Mouse (Mus musculus) layer of hippocampus, adult 18-20 months (tissue): ENCODE measurements around the gene Copb2. TPM values are rescaled to one million over a fixed set of nuclear protein-coding genes. Genes with fewer than 3 reads are reported as not detected.

Experiments used
- DNase-seq, 2 experiments: peaks; one replicate each; pipeline ENCODE4 v3.0.0; 2022; ENCODE audit warnings: low spot score in 2 of 2
- total RNA-seq, 2 experiments: library from RNA; stranded (reverse); gene quantifications; 2 replicates each; pipeline ENCODE4 v1.2.3; 2021

Gene Copb2
- total RNA-seq, 2 experiments from 2014 or later, result 88.7 to 91.7 TPM

DNA sequence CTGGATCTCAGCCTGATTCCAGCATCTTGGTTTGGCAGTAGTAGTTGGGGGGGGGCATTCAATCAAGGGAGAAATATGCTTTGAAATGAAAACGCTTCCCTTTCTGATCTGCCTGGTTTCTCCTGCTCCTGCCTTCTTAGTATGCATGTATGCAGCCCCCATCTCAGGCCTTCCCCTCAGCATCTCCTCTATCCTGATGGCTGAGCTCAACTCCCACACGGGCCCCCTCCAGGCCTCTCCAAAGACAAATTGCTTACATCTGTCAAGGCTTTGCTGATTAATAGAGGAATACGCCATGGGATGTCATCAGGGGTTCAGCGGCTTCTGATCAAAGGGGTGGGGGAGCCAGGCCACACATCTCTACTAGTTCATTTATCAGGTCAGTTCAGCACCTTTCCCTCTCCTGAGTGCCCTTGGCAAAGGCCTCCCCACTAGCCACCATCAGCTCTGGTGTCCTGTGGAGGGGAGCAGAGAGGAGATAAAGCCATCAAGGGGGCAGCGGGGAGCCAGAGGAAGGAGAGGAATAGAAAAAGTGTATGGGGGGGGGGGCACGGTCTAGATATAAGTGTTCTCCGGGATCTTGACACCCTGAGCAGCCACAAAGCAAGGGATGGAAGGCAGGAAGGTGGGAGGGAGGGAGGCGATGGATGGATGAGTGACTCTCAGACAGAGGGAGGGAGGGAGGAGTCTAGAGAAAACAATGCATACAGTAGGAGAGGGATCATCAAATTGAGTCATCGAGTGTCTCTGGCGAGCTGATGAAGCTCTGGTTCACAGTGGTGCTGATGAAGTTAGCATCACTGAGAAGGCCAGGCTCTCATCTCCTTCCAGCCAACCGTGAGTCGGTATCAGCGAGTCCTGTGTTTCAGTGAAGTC lies 70.0 kb downstream of the Copb2 start:
- no peak for DNase-seq

Other genes starting within 250 kb of the Copb2 start
- gene Rbp1, start 140.8 kb upstream of the Copb2 start, total RNA-seq, result 1 to 10 TPM; 5.0 to 5.4 TPM
- gene Rbp2, start 77.6 kb upstream of the Copb2 start, total RNA-seq, result under 1 TPM in 1 of 2 experiments, not detected in 1; 0.53 TPM
- 10 to 100 TPM; 29.6 to 35.2 TPM for gene Mrps22, start 37.9 kb downstream of the Copb2 start, total RNA-seq